In the genomic region with DNA sequence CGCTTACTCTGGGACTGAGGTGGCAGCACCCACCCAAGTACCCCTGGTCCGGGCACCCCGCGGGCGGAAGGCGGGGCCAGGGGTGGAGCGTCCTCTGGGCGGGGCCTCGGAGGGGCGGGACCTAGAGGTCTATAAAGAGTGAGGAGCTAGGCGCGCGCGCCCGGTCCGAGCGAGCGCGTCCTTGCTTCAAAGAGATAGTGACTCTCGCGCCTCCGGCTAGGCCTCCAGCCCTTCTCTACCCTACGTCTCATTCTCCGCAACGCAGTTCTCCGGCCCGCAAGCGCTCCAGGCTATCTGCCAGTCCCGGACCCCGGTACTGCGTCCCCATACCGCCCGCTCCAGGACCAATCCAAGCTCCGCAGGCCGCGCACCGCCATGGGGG, we compare ENCODE assay signal across 8 mouse cellular contexts. TPM values are rescaled to one million over a fixed set of nuclear protein-coding genes. Genes with fewer than 3 reads are reported as not detected.
DNase-seq lines count a peak whose midpoint lies in the region; ATAC-seq and TF ChIP-seq lines count a peak whose summit lies in the region.

A gene (plus strand): TSS at position 114 of the 382 bp plus-strand sequence.

- peak within 1 kb of the TSS; percentile 71 for H3K27ac ChIP-seq in forebrain, embryonic 14.5 days (ENCODE audit: low read depth, low read length)
- H3K27ac ChIP-seq in heart, postnatal 0 days (ENCODE audit: low read depth), result peak within 1 kb of the TSS; percentile 99
- peak within 1 kb of the TSS; percentile 6 for H3K27ac ChIP-seq in liver, embryonic 14.5 days
- peak within 1 kb of the TSS; percentile 72; the same call in 1 of the 2 replicates for H3K27ac ChIP-seq in neural tube, embryonic 11.5 days (ENCODE audit: low read depth, low read length)
- peak within 1 kb of the TSS; percentile 95 for H3K27ac ChIP-seq in stomach, embryonic 16.5 days (ENCODE audit: low read length)

- H3K9ac ChIP-seq in forebrain, embryonic 14.5 days (ENCODE audit: low read length), result peak within 1 kb of the TSS; percentile 92
- peak within 1 kb of the TSS; percentile 99 for H3K9ac ChIP-seq in heart, postnatal 0 days (replicated peaks; ENCODE audit: low read depth, low read length)
- H3K9ac ChIP-seq in liver, embryonic 14.5 days (replicated peaks), result peak within 1 kb of the TSS; percentile 73
- H3K9ac ChIP-seq in neural tube, embryonic 11.5 days (ENCODE audit: low read length), result peak within 1 kb of the TSS; percentile 90
- peak within 1 kb of the TSS; percentile 98 for H3K9ac ChIP-seq in stomach, embryonic 16.5 days (ENCODE audit: low read length)

- H3K4me2 ChIP-seq in forebrain, embryonic 14.5 days (ENCODE audit: low read length), result peak within 1 kb of the TSS; percentile 80
- H3K4me2 ChIP-seq in heart, postnatal 0 days (ENCODE audit: low read depth, low read length), result peak within 1 kb of the TSS; percentile 97
- peak within 1 kb of the TSS; percentile 87 for H3K4me2 ChIP-seq in liver, embryonic 14.5 days (ENCODE audit: low read depth)
- peak within 1 kb of the TSS; percentile 94 for H3K4me2 ChIP-seq in neural tube, embryonic 11.5 days (ENCODE audit: low read depth)
- peak within 1 kb of the TSS; percentile 84 for H3K4me2 ChIP-seq in stomach, embryonic 16.5 days (ENCODE audit: low read depth, low read length)

- peak; percentile 84 for ATAC-seq in forebrain, embryonic 14.5 days
- peak; percentile 81 for ATAC-seq in heart, postnatal 0 days (ENCODE audit: insufficient read depth, low read depth)
- peak; percentile 84 for ATAC-seq in liver, embryonic 14.5 days (ENCODE audit: insufficient read depth)
- peak; percentile 91 for ATAC-seq in neural tube, embryonic 11.5 days (ENCODE audit: insufficient read depth, low FRiP score, low TSS enrichment)
- peak; percentile 84 for ATAC-seq in stomach, embryonic 16.5 days (ENCODE audit: insufficient read depth, low FRiP score)

- no peak for TF ChIP-seq CTCF in heart, postnatal 0 days (IDR thresholded peaks at IDR 0.05; ENCODE audit: low read depth)
- TF ChIP-seq CTCF in liver, embryonic 14.5 days (IDR thresholded peaks at IDR 0.05; ENCODE audit: low read depth), result no peak

- WGBS in forebrain, embryonic 14.5 days, result under 1% methylated on average over 33 of the region's 37 CpGs
- WGBS in heart, postnatal 0 days, result 0% methylated on average over 37 of the region's 37 CpGs
- WGBS in liver, embryonic 14.5 days (ENCODE audit: insufficient replicate concordance), result under 1% methylated on average over 36 of the region's 37 CpGs
- WGBS in neural tube, embryonic 11.5 days, result under 1% methylated on average over 36 of the region's 37 CpGs
- WGBS in stomach, embryonic 16.5 days, result under 1% methylated on average over 37 of the region's 37 CpGs

- no peaks in the 10 kb centered on the region for H3K27me3 ChIP-seq in forebrain, embryonic 14.5 days (replicated peaks; ENCODE audit: control insufficient read depth, insufficient read depth, low read length)
- H3K27me3 ChIP-seq in heart, postnatal 0 days (ENCODE audit: control insufficient read depth, insufficient read depth, low read length), result no peaks in the 10 kb centered on the region
- H3K27me3 ChIP-seq in liver, embryonic 14.5 days (ENCODE audit: control insufficient read depth, insufficient read depth, low read length), result no peaks in the 10 kb centered on the region
- H3K27me3 ChIP-seq in neural tube, embryonic 11.5 days (ENCODE audit: control insufficient read depth, insufficient read depth, low read length), result no peaks in the 10 kb centered on the region
- H3K27me3 ChIP-seq in stomach, embryonic 16.5 days (ENCODE audit: control insufficient read depth, insufficient read depth, low read length), result no peaks in the 10 kb centered on the region

- H3K36me3 ChIP-seq in forebrain, embryonic 14.5 days (ENCODE audit: control insufficient read depth, insufficient read depth, low read length), result peaks cover 2% of the 10 kb centered on the region; the same call in 1 of the 2 replicates
- peaks cover 4% of the 10 kb centered on the region; the same call in 1 of the 2 replicates for H3K36me3 ChIP-seq in heart, postnatal 0 days (replicated peaks; ENCODE audit: control insufficient read depth, insufficient read depth, low read length)
- H3K36me3 ChIP-seq in liver, embryonic 14.5 days (replicated peaks; ENCODE audit: control insufficient read depth, insufficient read depth, low read depth), result no peaks in the 10 kb centered on the region
- H3K36me3 ChIP-seq in neural tube, embryonic 11.5 days (ENCODE audit: control insufficient read depth, insufficient read depth, low read length), result no peaks in the 10 kb centered on the region
- 0 out of 2 replicates have a peak, but pooled peaks cover 3% of the 10 kb centered on the region for H3K36me3 ChIP-seq in stomach, embryonic 16.5 days (ENCODE audit: control insufficient read depth, insufficient read depth, low read length)

- no peaks in the 10 kb centered on the region for H3K9me3 ChIP-seq in forebrain, embryonic 14.5 days (replicated peaks; ENCODE audit: control insufficient read depth, low read length)
- H3K9me3 ChIP-seq in heart, postnatal 0 days (replicated peaks; ENCODE audit: control insufficient read depth, low read length), result no peaks in the 10 kb centered on the region
- no peaks in the 10 kb centered on the region for H3K9me3 ChIP-seq in liver, embryonic 14.5 days (ENCODE audit: control insufficient read depth, low read length)
- no peaks in the 10 kb centered on the region for H3K9me3 ChIP-seq in neural tube, embryonic 11.5 days (ENCODE audit: control insufficient read depth, low read length)
- H3K9me3 ChIP-seq in stomach, embryonic 16.5 days (replicated peaks; ENCODE audit: control insufficient read depth, low read length), result no peaks in the 10 kb centered on the region

- peak; percentile 56; the same call in 1 of the 2 replicates for TF ChIP-seq EP300 in heart, postnatal 0 days (IDR thresholded peaks at IDR 0.05; ENCODE audit: low read depth)
- TF ChIP-seq EP300 in liver, embryonic 14.5 days (IDR thresholded peaks at IDR 0.05; ENCODE audit: low read depth), result no peak

- peaks cover 20% of the 10 kb centered on the region for H3K4me1 ChIP-seq in forebrain, embryonic 14.5 days (ENCODE audit: control insufficient read depth, insufficient read depth, low read length)
- peaks cover 66% of the 10 kb centered on the region for H3K4me1 ChIP-seq in heart, postnatal 0 days (ENCODE audit: control insufficient read depth, insufficient read depth)
- H3K4me1 ChIP-seq in liver, embryonic 14.5 days (replicated peaks; ENCODE audit: control insufficient read depth in 2 of 2, insufficient read depth in 2 of 2, low read length in 1 of 2), result peaks cover 28 to 46% of the 10 kb centered on the region in 2 experiments
- H3K4me1 ChIP-seq in neural tube, embryonic 11.5 days (ENCODE audit: control insufficient read depth, insufficient read depth, low read length), result peaks cover 13% of the 10 kb centered on the region
- H3K4me1 ChIP-seq in stomach, embryonic 16.5 days (ENCODE audit: control insufficient read depth, insufficient read depth, low read length), result peaks cover 35% of the 10 kb centered on the region

- H3K4me3 ChIP-seq in forebrain, embryonic 14.5 days (ENCODE audit: low read depth, low read length), result peak within 1 kb of the TSS; percentile 86
- peak within 1 kb of the TSS; percentile 96 for H3K4me3 ChIP-seq in heart, postnatal 0 days (ENCODE audit: low read depth, low read length)
- H3K4me3 ChIP-seq in liver, embryonic 14.5 days (ENCODE audit: insufficient read depth in 1 of 2, low read depth in 2 of 2, low read length in 2 of 2), result peak within 1 kb of the TSS; percentile 68 to 75
- H3K4me3 ChIP-seq in neural tube, embryonic 11.5 days (ENCODE audit: low read depth, low read length), result peak within 1 kb of the TSS; percentile 90
- peak within 1 kb of the TSS; percentile 97 for H3K4me3 ChIP-seq in stomach, embryonic 16.5 days (replicated peaks; ENCODE audit: low read length)

- peak; percentile 82 for DNase-seq in ES-CJ7 (ENCODE audit: low read depth, low spot score)
- peak; percentile 76 for DNase-seq in cerebellum, adult 11 months
- DNase-seq in forebrain, embryonic 14.5 days (ENCODE audit: low spot score), result peak; percentile 83
- peak; percentile 84 for DNase-seq in heart, postnatal 0 days (ENCODE audit: low spot score)
- DNase-seq in kidney, postnatal 36 days, result peak; percentile 85 to 94
- DNase-seq in liver, embryonic 14.5 days (ENCODE audit: low read depth in 3 of 3, low spot score in 3 of 3), result peak; percentile 63 to 68 (median 63)
- peak; percentile 89 for DNase-seq in neural tube, embryonic 11.5 days (ENCODE audit: low spot score)

RNA-seq across cellular contexts. Expression of the gene that starts here (rescaled TPM):
- polyA plus RNA-seq in forebrain, embryonic 14.5 days (2014; fragmentation: Nextera tagmentation; extraction: Ambion mirVana), result 343 and 345 TPM in 2 replicates
- total RNA-seq in heart, postnatal 0 days (2014; rRNA removed; ENCODE audit: low replicate concordance), result 1,221 and 1,316 TPM in 2 replicates
- 793 and 811 TPM in 2 replicates for polyA plus RNA-seq in heart, postnatal 0 days (2015; fragmentation: Nextera tagmentation; extraction: Ambion mirVana)
- 48.0 and 56.2 TPM in 2 replicates for polyA plus RNA-seq in liver, embryonic 14.5 days (2012; rRNA removed)
- 120 and 129 TPM in 2 replicates for polyA plus RNA-seq in liver, embryonic 14.5 days (2014; fragmentation: Nextera tagmentation; extraction: Ambion mirVana)
- polyA plus RNA-seq in neural tube, embryonic 11.5 days (2014; fragmentation: Nextera tagmentation; extraction: Ambion mirVana), result 282 and 291 TPM in 2 replicates
- polyA plus RNA-seq in stomach, embryonic 16.5 days (2015; fragmentation: Nextera tagmentation; extraction: Ambion mirVana), result 638 and 686 TPM in 2 replicates

Comparison
In these comparisons a context has a peak if more than half of its experiments do, and no peak if none do; other contexts are left out.
1. Peak in every context shown above with its lines: DNase-seq, ATAC-seq, H3K4me3 ChIP-seq and H3K27ac ChIP-seq.
2. H3K27ac ChIP-seq: peak in every context shown above with its lines; median percentile 99 in heart, postnatal 0 days; 95 in stomach, embryonic 16.5 days; 72 in neural tube, embryonic 11.5 days; 71 in forebrain, embryonic 14.5 days; 6 in liver, embryonic 14.5 days.